ENCODE assay signal across 8 mouse cellular contexts in the genomic region with DNA sequence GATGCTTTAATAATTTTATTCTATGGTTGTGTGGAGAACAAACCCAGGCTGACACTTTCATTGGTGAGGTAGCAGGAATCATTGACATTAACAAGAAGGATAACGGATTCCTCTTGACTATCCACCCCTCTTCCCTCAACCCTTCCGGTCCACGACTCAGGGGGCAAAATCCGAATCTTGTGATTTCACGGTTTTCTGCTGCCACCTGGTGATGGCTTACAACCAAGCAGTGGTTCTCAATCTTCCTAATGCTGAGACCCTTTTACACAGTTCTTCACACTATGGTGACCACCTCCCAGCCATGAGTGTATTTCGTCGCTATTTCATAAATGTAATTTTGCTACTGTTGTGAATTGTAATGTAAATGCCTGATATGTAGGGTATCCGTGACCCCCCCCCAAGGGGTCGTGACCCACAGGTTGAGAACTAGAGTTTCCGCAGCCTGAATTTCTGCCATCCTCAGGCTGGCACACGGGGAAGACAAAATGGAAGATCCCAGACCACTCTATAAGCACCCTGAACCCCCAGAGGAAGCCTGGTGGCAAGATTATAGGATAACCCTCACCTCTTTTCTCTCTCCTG. TPM values are rescaled to one million over a fixed set of nuclear protein-coding genes. Genes with fewer than 3 reads are reported as not detected.
DNase-seq lines count a peak whose midpoint lies in the region; ATAC-seq and TF ChIP-seq lines count a peak whose summit lies in the region.

No protein-coding gene starts in this region.

- H3K9me3 ChIP-seq in forebrain, embryonic 11.5 days (ENCODE audit: control insufficient read depth, low read length): no peaks in the 10 kb centered on the region

- no peak for ATAC-seq in forebrain, embryonic 11.5 days (replicated peaks; ENCODE audit: low FRiP score)

- no peak overlapping the region for H3K4me2 ChIP-seq in forebrain, embryonic 11.5 days (ENCODE audit: low read depth, low read length, severe bottlenecking)

- DNase-seq in gastrocnemius, adult 2 months: no peak
- DNase-seq in gastrocnemius, postnatal 36 days: no peak
- DNase-seq in spleen, adult 2 months (ENCODE audit: low read depth in 1 of 2, low spot score in 2 of 2): peak; percentile 53
- no peak for DNase-seq in spleen, adult 12 weeks (ENCODE audit: low spot score)
- peak; percentile 25 for DNase-seq in lung, postnatal 10 days
- DNase-seq in thymus, postnatal 4 days: peak; percentile 75
- no peak for DNase-seq in frontal cortex, postnatal 14 days (ENCODE audit: low spot score in 2 of 2)
- DNase-seq in forebrain, embryonic 11.5 days (ENCODE audit: low spot score): no peak

- peaks cover 3% of the 10 kb centered on the region; the same call in 1 of the 2 replicates for H3K4me1 ChIP-seq in spleen, adult 2 months (ENCODE audit: control insufficient read depth, insufficient read depth, insufficient read length)
- no peaks in the 10 kb centered on the region for H3K4me1 ChIP-seq in forebrain, embryonic 11.5 days (replicated peaks; ENCODE audit: control insufficient read depth, insufficient read depth, low read length)

- no peak overlapping the region for H3K27ac ChIP-seq in gastrocnemius, adult 2 months
- H3K27ac ChIP-seq in spleen, adult 2 months (ENCODE audit: insufficient read depth, low read length): no peak overlapping the region
- H3K27ac ChIP-seq in forebrain, embryonic 11.5 days (ENCODE audit: low read depth, low read length): no peak overlapping the region

- peak overlapping the region; percentile 44; the same call in 1 of the 2 replicates for H3K4me3 ChIP-seq in gastrocnemius, adult 2 months
- H3K4me3 ChIP-seq in spleen, adult 2 months (ENCODE audit: extremely low read depth, insufficient read depth, insufficient read length): no peak overlapping the region
- H3K4me3 ChIP-seq in forebrain, embryonic 11.5 days (ENCODE audit: low read depth, low read length): no peak overlapping the region

- no peaks in the 10 kb centered on the region for H3K27me3 ChIP-seq in spleen, adult 2 months (ENCODE audit: control insufficient read depth, insufficient read depth, low read length)
- H3K27me3 ChIP-seq in forebrain, embryonic 11.5 days (ENCODE audit: control insufficient read depth, insufficient read depth, low read length): no peaks in the 10 kb centered on the region

- no peak overlapping the region for H3K9ac ChIP-seq in forebrain, embryonic 11.5 days (ENCODE audit: low read length)

- TF ChIP-seq CTCF in gastrocnemius, adult 2 months (IDR thresholded peaks at IDR 0.05): peak; percentile 13
- peak; percentile 59; the same call in 1 of the 2 replicates for TF ChIP-seq CTCF in spleen, adult 2 months (IDR thresholded peaks at IDR 0.05; ENCODE audit: extremely low read depth, insufficient read depth, insufficient read length, insufficient replicate concordance)

- H3K36me3 ChIP-seq in spleen, adult 2 months (ENCODE audit: control insufficient read depth, insufficient read depth, low read length): no peaks in the 10 kb centered on the region
- no peaks in the 10 kb centered on the region for H3K36me3 ChIP-seq in forebrain, embryonic 11.5 days (ENCODE audit: control insufficient read depth, insufficient read depth, low read length)

- WGBS in spleen, adult 2 months: 36% methylated on average over 11 of the region's 11 CpGs
- WGBS in forebrain, embryonic 11.5 days: 66% methylated on average over 11 of the region's 11 CpGs

- no peak for TF ChIP-seq POLR2A in spleen, adult 2 months (IDR thresholded peaks at IDR 0.05; ENCODE audit: low read depth, low read length)

- intact Hi-C loops in gastrocnemius, adult 2 months (cut with DNase I): loop anchor here (2.0 kb wide), 1 partner anchor 335 kb away; no protein-coding TSS in a partner anchor
- intact Hi-C loops in gastrocnemius, postnatal 36 days (cut with DNase I): loop anchor here (5.0 kb wide), 2 partner anchors 48 to 338 kb away; a partner anchor contains a TSS

RNA-seq across cellular contexts. Expression of a gene that starts 52.7 kb away (rescaled TPM):
- not detected for total RNA-seq in gastrocnemius, adult 2 months (2021)
- not detected for total RNA-seq in gastrocnemius, postnatal 36 days (2021)
- 1.1 and 1.2 TPM in 2 replicates for polyA plus RNA-seq in spleen, adult 2 months (2012; rRNA removed)
- 0.19 TPM in 1 of 2 replicates, not detected in the other for polyA plus RNA-seq in forebrain, embryonic 11.5 days (2014; fragmentation: Nextera tagmentation; extraction: Ambion mirVana)

Comparison
In these comparisons a context has a peak if more than half of its experiments do, and no peak if none do; other contexts are left out.
1. DNase-seq: peak in spleen, adult 2 months (2 of 2), lung, postnatal 10 days (single experiment) and thymus, postnatal 4 days (single experiment); none in gastrocnemius, adult 2 months (single experiment), gastrocnemius, postnatal 36 days (0 of 2), spleen, adult 12 weeks (single experiment), frontal cortex, postnatal 14 days (0 of 2) and forebrain, embryonic 11.5 days (single experiment).